Mouse (Mus musculus) forebrain, embryonic 11.5 days (tissue): ENCODE results near the gene Nrm. TPM values are rescaled to one million over a fixed set of nuclear protein-coding genes. Genes with fewer than 3 reads are reported as not detected.

Source experiments
- ATAC-seq: fragments of 200-750 bp; cut with Nextera tagmentation; replicated peaks from 2 replicates; pipeline ENCODE4 v1.8.0; 2017; ENCODE audit warnings: moderate TSS enrichment; ENCODE audit not compliant: low FRiP score
- DNase-seq: peaks from one replicate; pipeline ENCODE4 v3.0.0-alpha.2; 2017; ENCODE audit warnings: low spot score
- H3K27ac ChIP-seq: fragments of 300-500 bp; sonication (generic); 2 replicates; pipeline ENCODE4 v1.5.1; 2014; ENCODE audit warnings: low read depth, low read length
- H3K27me3 ChIP-seq: fragments of 300-500 bp; sonication (generic); 2 replicates; pipeline ENCODE4 v1.6.1; 2014; ENCODE audit warnings: mild to moderate bottlenecking, low read length, mixed read lengths; ENCODE audit not compliant: control insufficient read depth, insufficient read depth
- H3K36me3 ChIP-seq: fragments of 300-500 bp; sonication (generic); 2 replicates; pipeline ENCODE4 v1.6.1; 2014; ENCODE audit warnings: mild to moderate bottlenecking, low read length, moderate library complexity, mixed read lengths; ENCODE audit not compliant: control insufficient read depth, insufficient read depth
- H3K4me1 ChIP-seq: fragments of 300-500 bp; sonication (generic); replicated peaks from 2 replicates; pipeline ENCODE4 v1.6.1; 2014; ENCODE audit warnings: low read length, mixed read lengths; ENCODE audit not compliant: control insufficient read depth, insufficient read depth
- H3K4me2 ChIP-seq: fragments of 300-500 bp; sonication (generic); 2 replicates; pipeline ENCODE4 v1.6.1; 2014; ENCODE audit warnings: low read depth, mild to moderate bottlenecking, low read length, moderate library complexity, mixed read lengths; ENCODE audit not compliant: severe bottlenecking
- H3K4me3 ChIP-seq: fragments of 300-500 bp; sonication (generic); 2 replicates; pipeline ENCODE4 v1.5.1; 2014; ENCODE audit warnings: low read depth, low read length
- H3K9ac ChIP-seq: fragments of 300-500 bp; sonication (generic); 2 replicates; pipeline ENCODE4 v1.6.1; 2014; ENCODE audit warnings: low read length
- H3K9me3 ChIP-seq: fragments of 300-500 bp; sonication (generic); 2 replicates; pipeline ENCODE4 v1.6.1; 2016; ENCODE audit warnings: low read length, mixed read lengths; ENCODE audit not compliant: control insufficient read depth
- WGBS: fragments of 180-500 bp; shearing (Covaris S2); extraction: QIAGEN DNeasy Blood & Tissue Kit; methylation state at CpG from one replicate; pipeline ENCODE4 v1.1.7; 2014; 5-methylcytosine and 5-hydroxymethylcytosine counted together
- microRNA-seq: library from miRNA; unstranded; fragments of <30 nt; microRNA quantifications from one replicate; pipeline ENCODE4, GENCODE M21; 2016; ENCODE audit not compliant: insufficient number of aligned reads
- polyA plus RNA-seq: library from polyadenylated mRNA; unstranded; fragments of >200 nt; fragmentation: Nextera tagmentation; extraction: Ambion mirVana; gene quantifications from 2 replicates; pipeline ENCODE4 v1.2.1, GENCODE M21; 2014

Gene Nrm
- polyA plus RNA-seq, 1 experiment from 2014 or later, result 68.8 TPM

DNA sequence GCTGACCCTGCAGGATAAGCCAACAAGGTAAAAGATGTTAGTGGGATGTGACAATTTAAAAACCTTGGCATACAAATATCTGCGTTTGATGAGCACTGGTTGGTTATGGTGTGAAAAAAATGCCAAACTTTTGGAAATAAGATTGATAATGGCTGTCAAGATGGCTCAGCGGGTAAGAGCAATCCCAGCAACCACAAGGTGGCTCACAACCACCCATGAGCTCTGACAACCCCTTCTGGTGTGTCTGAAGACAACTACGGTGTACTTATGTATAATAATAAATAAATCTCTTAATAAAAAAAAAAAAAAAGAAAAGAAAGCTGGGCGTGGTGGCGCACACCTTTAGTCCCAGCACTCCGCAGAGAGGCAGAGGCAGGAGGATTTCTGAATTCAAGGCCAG is 53.9 kb downstream of the Nrm start:
- Histone ChIP-seq H3K27me3 (no peaks in the 10 kb centered on the region), H3K27ac (no peak overlapping the region), H3K9me3 (no peaks in the 10 kb centered on the region), H3K4me2 (peak overlapping the region; percentile 83; the same call in 1 of the 2 replicates), H3K4me1 (peaks cover 9% of the 10 kb centered on the region), H3K9ac (no peak overlapping the region), H3K36me3 (peaks cover 2% of the 10 kb centered on the region; the same call in 1 of the 2 replicates), H3K4me3 (no peak overlapping the region)
- 86% methylated on average over 6 of the region's 6 CpGs for WGBS
- no peak for ATAC-seq
- no peak for DNase-seq

Small RNA genes within 50 kb of the gene (microRNA-seq; reads per million reads assigned to microRNA genes)
- not detected for gene Gm28033

Other genes starting within 250 kb of the Nrm start
- not detected in 2 replicates for gene Gm9573, start 234.7 kb upstream of the Nrm start, polyA plus RNA-seq
- gene Mucl3, start 217.6 kb upstream of the Nrm start, polyA plus RNA-seq, result 0.07 and 0.13 TPM in 2 replicates
- gene Vars2, start 193.7 kb upstream of the Nrm start, polyA plus RNA-seq, result 16.2 and 19.5 TPM in 2 replicates
- gene Gtf2h4, start 187.6 kb upstream of the Nrm start, polyA plus RNA-seq, result 41.2 and 47.4 TPM in 2 replicates
- gene Ddr1, start 156.7 kb upstream of the Nrm start, polyA plus RNA-seq, result 130 and 144 TPM in 2 replicates
- gene Ier3, start 39.6 kb upstream of the Nrm start, polyA plus RNA-seq, result 2.4 and 3.5 TPM in 2 replicates
- 48.5 and 49.5 TPM in 2 replicates for gene Flot1, start 38.1 kb upstream of the Nrm start, polyA plus RNA-seq
- gene Tubb5, start 23.0 kb upstream of the Nrm start, polyA plus RNA-seq, result 1,583 and 1,671 TPM in 2 replicates
- gene Mdc1, start 19.8 kb upstream of the Nrm start, polyA plus RNA-seq, result 27.2 and 29.2 TPM in 2 replicates
- 25.1 and 28.1 TPM in 2 replicates for gene Ppp1r18, start 4.3 kb downstream of the Nrm start, polyA plus RNA-seq
- 50.3 and 52.9 TPM in 2 replicates for gene Dhx16, start 18.5 kb downstream of the Nrm start, polyA plus RNA-seq
- gene 2310061I04Rik, start 36.1 kb downstream of the Nrm start, polyA plus RNA-seq, result 26.9 and 29.9 TPM in 2 replicates
- gene Atat1, start 48.8 kb downstream of the Nrm start, polyA plus RNA-seq, result 213 and 224 TPM in 2 replicates
- 66.1 and 66.8 TPM in 2 replicates for gene Mrps18b, start 55.1 kb downstream of the Nrm start, polyA plus RNA-seq
- 52.6 and 59.3 TPM in 2 replicates for gene Ppp1r10, start 55.1 kb downstream of the Nrm start, polyA plus RNA-seq
- 108 and 122 TPM in 2 replicates for gene Abcf1, start 108.4 kb downstream of the Nrm start, polyA plus RNA-seq
- 46.0 and 48.4 TPM in 2 replicates for gene Gnl1, start 118.5 kb downstream of the Nrm start, polyA plus RNA-seq
- 50.8 and 54.4 TPM in 2 replicates for gene Prr3, start 118.9 kb downstream of the Nrm start, polyA plus RNA-seq
- gene H2-T24, start 159.2 kb downstream of the Nrm start, polyA plus RNA-seq, result 3.5 and 4.3 TPM in 2 replicates
- gene H2-T23, start 171.5 kb downstream of the Nrm start, polyA plus RNA-seq, result 3.1 and 3.4 TPM in 2 replicates
- gene H2-T22, start 181.4 kb downstream of the Nrm start, polyA plus RNA-seq, result 7.6 and 8.3 TPM in 2 replicates
- gene Gm6034, start 181.6 kb downstream of the Nrm start, polyA plus RNA-seq, result not detected in 2 replicates
- gene Gm11127, start 197.1 kb downstream of the Nrm start, polyA plus RNA-seq, result not detected in 2 replicates